In the genomic region with DNA sequence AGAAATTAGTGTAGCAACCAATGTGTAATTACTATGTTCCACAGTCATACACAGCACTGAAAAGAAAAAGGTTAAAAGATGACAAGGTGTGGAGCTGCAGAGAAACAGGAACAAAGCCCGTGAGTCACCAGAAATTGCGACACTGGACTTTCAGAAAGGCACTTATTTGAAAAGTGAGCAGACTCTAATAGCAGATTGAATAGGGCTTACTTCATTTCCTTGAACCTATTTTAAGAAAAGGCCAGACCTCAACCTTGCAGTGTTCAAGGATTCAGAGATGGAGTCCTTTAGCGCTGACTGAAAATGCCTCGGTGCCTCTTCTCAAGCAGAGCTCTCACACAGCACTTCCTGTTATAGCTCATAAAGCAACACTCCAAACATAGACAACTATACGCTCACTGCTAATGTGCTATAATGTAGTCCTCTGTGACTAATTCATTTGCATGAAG, we compare ENCODE assay signal across 8 mouse cellular contexts.
DNase-seq lines count a peak whose midpoint lies in the region; ATAC-seq lines count a peak whose summit lies in the region.

No protein-coding gene starts in this region.

- no peak for DNase-seq in kidney, postnatal 25 days
- peak; percentile 74 for DNase-seq in NIH3T3 (ENCODE audit: low read depth)
- DNase-seq in monocyte, adult 2 months (ENCODE audit: low read depth in 1 of 2, low spot score in 2 of 2) = peak; percentile 81 to 90
- no peak for DNase-seq in cerebellum, postnatal 14 days
- DNase-seq in thymus, adult 18-20 months = no peak

- H3K36me3 ChIP-seq in kidney, embryonic 15.5 days = no peaks in the 10 kb centered on the region; the same call in 1 of the 2 replicates
- no peaks in the 10 kb centered on the region for H3K36me3 ChIP-seq in heart, embryonic 15.5 days
- H3K36me3 ChIP-seq in midbrain, embryonic 16.5 days (ENCODE audit: control insufficient read depth, insufficient read depth, low read length) = no peaks in the 10 kb centered on the region

- no peaks in the 10 kb centered on the region for H3K9me3 ChIP-seq in kidney, embryonic 15.5 days (replicated peaks)
- H3K9me3 ChIP-seq in heart, embryonic 15.5 days (replicated peaks) = no peaks in the 10 kb centered on the region
- H3K9me3 ChIP-seq in midbrain, embryonic 16.5 days (replicated peaks; ENCODE audit: control insufficient read depth, low read length, poor library complexity, severe bottlenecking) = no peaks in the 10 kb centered on the region

- peak overlapping the region; percentile 29; the same call in 1 of the 2 replicates for H3K27ac ChIP-seq in kidney, embryonic 15.5 days
- peak overlapping the region; percentile 63 for H3K27ac ChIP-seq in heart, embryonic 15.5 days
- no peak overlapping the region for H3K27ac ChIP-seq in midbrain, embryonic 16.5 days (ENCODE audit: low read length)

- no peak overlapping the region for H3K4me2 ChIP-seq in kidney, embryonic 15.5 days
- no peak overlapping the region for H3K4me2 ChIP-seq in heart, embryonic 15.5 days
- H3K4me2 ChIP-seq in midbrain, embryonic 16.5 days (ENCODE audit: low read length) = no peak overlapping the region

- no peak for ATAC-seq in kidney, embryonic 15.5 days (replicated peaks; ENCODE audit: low FRiP score)
- ATAC-seq in heart, embryonic 15.5 days (replicated peaks; ENCODE audit: insufficient number of reproducible peaks, insufficient read depth, low FRiP score, low read depth) = no peak; the same call in 1 of the 2 replicates
- no peak for ATAC-seq in midbrain, embryonic 16.5 days

- H3K4me3 ChIP-seq in kidney, embryonic 15.5 days (replicated peaks) = no peak overlapping the region
- H3K4me3 ChIP-seq in heart, embryonic 15.5 days = no peak overlapping the region
- H3K4me3 ChIP-seq in midbrain, embryonic 16.5 days (ENCODE audit: low read depth, low read length) = no peak overlapping the region

- 71% methylated on average over 5 of the region's 5 CpGs for WGBS in kidney, embryonic 15.5 days
- WGBS in heart, embryonic 15.5 days = 51% methylated on average over 5 of the region's 5 CpGs
- 77% methylated on average over 5 of the region's 5 CpGs for WGBS in midbrain, embryonic 16.5 days

- H3K27me3 ChIP-seq in kidney, embryonic 15.5 days = no peaks in the 10 kb centered on the region
- no peaks in the 10 kb centered on the region for H3K27me3 ChIP-seq in heart, embryonic 15.5 days
- no peaks in the 10 kb centered on the region for H3K27me3 ChIP-seq in midbrain, embryonic 16.5 days (ENCODE audit: control insufficient read depth, insufficient read depth, low read depth, low read length)

- no peaks in the 10 kb centered on the region for H3K4me1 ChIP-seq in kidney, embryonic 15.5 days
- H3K4me1 ChIP-seq in heart, embryonic 15.5 days (replicated peaks) = peaks cover 9% of the 10 kb centered on the region; the same call in 1 of the 2 replicates
- no peaks in the 10 kb centered on the region for H3K4me1 ChIP-seq in midbrain, embryonic 16.5 days (ENCODE audit: control insufficient read depth, insufficient read depth, low read length)

- no peak overlapping the region for H3K9ac ChIP-seq in kidney, embryonic 15.5 days
- no peak overlapping the region for H3K9ac ChIP-seq in heart, embryonic 15.5 days
- no peak overlapping the region for H3K9ac ChIP-seq in midbrain, embryonic 16.5 days (ENCODE audit: low read depth, low read length)

Comparison
In these comparisons a context has a peak if more than half of its experiments do, and no peak if none do; other contexts are left out.
1. DNase-seq: peak in NIH3T3 (single experiment) and monocyte, adult 2 months (2 of 2); none in kidney, postnatal 25 days (0 of 2), cerebellum, postnatal 14 days (0 of 2) and thymus, adult 18-20 months (0 of 2).